Mouse (Mus musculus): ENCODE data around the gene St3gal4. TPM values are rescaled to one million over a fixed set of nuclear protein-coding genes. Genes with fewer than 3 reads are reported as not detected.

The St3gal4 gene
- total RNA-seq, 2 experiments from 2014 or later: 24.1 to 26.0 TPM

DNA sequence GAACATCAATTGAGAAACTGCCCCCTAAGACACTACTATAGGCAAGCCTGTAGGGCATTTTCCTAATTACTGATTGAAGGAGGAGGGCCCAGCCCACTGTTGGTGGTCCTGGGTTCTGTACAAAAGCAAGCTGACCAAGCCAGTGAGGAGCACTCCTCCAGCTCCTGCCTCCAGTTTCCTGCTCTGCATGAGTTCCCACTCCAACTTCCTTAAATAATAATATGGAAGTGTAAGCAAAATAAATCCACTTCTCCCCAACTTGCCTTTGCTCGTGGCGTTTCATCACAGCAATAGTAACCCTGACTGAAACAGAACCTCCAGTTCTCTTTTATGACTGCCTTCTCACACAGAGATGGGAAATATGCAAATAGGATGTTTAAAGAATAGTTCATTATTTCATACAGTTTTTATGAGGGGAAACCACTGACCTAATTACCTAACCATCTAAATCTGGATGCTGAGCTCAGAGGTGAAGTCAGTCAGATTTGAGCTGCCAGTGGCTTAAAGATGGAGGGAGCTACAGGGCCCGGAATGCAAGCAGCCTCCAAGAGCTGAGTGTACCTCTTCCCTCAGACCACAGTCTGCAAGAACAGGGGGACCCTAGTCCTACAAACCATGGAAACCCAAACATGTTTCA lies 69.1 kb downstream of the St3gal4 start:
- no peak for DNase-seq

DNA sequence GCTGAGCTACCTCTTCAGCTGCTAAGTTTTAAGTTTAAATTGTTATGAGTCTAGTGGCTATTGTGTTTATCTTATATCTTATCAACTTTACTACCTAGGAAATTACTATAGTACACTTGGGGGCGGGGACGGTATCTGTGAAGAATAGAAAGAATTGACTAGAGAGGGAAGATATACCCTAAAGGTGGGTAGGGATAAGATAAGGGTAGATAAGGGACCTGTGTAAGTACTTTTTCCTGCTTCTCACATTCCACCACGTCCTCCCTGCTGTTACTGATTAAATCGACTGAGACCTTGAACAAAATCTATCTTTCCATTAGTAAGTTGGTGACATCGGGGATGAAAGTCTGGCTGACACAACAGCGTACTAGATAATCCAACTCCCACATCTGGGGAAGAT lies 70.6 kb downstream of the St3gal4 start:
- no peak for DNase-seq

DNA sequence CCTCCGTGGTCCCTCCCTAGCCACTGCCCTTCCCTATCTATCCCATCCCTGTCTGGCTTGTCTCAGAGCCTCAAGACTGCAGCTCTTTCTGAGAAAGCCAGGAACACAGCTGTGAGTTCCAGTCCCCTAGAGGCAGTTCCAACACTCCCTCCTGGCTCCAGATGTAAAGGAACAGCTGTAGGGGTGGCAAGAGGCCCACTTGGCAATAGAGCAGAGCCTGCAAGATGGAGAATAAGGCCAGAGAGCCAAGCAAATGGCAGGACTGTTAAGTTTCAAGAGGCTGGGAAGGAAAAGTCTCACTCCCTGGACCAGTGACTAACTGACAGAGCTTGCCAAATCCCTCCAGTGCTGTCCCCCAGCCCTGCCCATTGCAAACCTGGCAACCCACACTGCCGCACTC lies 73.3 kb downstream of the St3gal4 start:
- peak; percentile 95 to 96 for DNase-seq

DNA sequence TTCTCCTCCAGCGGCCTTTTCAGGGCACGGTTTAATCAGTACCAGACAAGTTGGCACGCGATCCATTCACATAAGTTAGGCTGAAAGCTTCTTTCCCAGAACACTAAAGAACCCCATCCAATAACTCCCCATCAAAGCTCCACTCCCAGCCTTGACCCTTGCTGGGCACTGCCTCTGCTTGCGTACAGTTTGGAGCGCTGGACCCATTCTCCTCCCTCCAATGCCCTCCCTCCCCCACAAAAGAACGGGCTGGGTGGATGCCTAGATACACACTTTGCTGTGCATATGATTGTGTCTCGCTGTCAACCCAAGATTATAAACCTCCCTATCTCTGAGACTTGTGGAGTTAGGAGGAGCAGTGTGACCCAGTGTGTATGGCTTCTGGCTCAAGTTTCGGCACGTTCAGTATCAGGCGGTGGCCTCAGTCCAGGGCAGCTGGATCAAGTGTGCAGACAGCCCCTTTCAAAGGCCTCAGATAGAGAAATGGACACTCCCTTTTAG lies 74.0 kb downstream of the St3gal4 start:
- peak; percentile 78 to 81 for DNase-seq

DNA sequence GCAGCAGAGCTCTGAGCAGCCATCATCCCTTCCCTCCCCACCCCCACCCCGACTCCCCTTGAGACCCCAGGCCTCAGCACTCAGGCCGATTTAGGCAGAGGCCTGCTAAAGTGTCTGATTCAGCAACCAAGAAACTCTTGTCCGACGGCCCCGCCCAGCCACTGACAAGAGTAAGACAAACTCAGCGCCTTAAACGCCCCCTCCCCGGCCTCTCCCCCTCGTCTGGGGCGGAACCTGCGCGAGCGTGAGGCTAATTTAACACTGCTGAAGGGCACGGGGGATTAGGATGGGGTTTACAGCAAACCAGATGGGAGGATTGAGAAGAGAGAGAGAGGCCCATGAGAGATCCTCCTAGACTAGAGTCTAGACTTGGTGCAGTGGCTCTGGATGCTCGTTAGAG lies 74.6 kb downstream of the St3gal4 start:
- DNase-seq: no peak

DNA sequence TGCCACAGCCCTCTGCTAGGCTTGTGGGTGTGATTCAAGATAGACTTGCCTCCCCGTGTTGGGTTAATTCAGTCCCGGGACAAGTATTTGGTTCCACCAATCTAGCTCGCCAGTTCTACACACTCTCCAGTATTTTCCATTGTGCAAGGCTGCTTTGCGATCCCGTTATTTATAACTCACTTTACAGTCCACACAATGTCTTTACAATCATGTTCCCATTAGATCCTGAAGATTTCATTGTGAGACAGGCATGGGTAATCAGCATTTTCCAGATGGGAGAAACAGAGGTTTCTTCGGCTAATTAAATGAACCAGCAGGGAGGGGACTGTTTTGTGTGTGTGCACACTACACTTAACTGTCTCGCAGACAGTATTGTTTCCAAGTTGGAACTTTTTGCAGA lies 75.4 kb downstream of the St3gal4 start:
- DNase-seq: no peak

DNA sequence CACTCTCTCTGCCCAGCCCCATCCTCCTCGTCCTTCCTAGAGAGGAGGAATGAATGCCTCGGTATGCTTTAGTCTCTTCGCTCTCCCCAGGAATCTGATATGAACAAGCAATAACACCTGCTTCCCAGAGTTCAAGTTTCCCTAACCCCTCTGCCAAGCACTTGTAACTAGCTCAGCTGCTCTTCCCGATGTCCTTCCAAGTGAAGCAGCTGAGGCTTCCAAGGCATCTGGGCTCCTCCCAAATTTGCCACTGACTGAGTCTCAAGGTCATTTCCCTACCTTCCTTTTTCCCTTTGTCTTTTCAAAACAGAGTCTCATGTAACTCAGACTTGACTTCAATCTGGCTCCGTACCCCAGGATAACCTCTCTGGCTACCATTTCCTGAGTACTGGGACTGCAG lies 77.6 kb downstream of the St3gal4 start:
- peak in 1 of 2 experiments; percentile 49 for DNase-seq

DNA sequence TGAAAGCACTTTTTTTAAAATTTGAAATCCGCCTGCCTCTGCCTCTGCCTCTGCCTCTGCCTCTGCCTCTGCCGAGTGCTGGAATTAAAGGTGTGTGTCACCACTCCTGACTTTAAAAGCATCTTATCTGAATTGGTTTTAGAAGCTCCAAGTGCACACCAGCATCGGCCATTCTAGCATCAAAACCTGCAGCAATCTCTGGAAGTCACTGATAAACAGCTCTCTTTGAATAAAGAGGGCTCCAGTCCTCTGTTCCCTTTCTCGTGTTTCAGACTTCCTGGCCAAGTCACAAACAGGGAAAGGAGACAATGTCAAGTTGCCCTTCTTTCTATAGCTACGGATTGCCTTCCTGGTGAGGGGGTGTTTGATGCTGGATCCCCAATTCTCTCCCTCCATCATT lies 79.2 kb downstream of the St3gal4 start:
- DNase-seq: no peak

DNA sequence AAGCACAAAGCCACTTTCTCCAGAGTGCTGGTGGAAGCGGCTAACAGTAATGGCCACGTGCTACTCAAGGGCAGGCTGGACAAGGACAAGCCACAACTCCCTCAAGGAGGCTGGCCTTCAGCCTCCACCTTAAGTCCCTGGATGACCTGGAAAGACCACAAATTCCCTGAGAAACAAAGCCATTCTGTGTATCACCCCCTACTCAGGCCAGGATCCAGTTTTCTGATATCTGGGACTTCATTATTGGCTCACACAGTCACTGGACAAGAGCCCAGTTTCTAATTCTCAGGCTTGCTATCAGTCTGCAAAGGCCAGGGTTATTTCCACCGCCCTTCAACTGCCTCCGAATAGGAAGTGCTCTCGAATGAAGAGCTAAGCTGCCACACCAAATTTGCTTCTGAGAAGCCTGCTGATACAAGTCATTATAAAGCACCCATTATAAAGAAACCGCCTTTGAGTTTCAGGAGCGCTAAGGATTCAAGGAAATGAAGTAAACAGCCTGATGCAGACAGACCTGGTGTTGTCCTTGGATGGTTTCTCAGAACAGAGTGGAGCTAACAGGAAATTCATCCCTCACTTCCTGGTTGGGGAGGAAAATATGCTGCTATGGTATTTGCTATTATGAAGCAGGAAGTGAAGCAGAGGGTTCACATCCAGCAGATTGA lies 80.0 kb downstream of the St3gal4 start:
- peak; percentile 86 to 90 for DNase-seq

DNA sequence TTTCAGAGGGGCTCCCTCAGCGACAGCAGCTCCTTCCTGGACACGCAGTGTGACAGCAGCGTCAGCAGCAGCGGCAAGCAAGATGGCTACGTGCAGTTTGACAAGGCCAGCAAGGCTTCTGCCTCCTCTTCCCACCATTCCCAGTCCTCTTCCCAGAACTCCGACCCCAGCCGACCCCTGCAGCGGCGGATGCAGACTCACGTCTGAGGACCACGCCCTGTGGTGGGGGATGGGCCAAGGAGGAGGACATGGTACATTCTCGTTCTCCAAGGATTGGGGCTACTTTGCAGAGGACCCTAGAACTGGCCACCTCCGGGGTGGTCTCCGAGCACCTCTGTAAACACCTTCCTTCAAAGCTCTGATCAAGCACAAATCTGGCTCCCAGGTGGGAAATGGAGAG lies 84.0 kb downstream of the St3gal4 start:
- DNase-seq: peak in 1 of 2 experiments; percentile 3

DNA sequence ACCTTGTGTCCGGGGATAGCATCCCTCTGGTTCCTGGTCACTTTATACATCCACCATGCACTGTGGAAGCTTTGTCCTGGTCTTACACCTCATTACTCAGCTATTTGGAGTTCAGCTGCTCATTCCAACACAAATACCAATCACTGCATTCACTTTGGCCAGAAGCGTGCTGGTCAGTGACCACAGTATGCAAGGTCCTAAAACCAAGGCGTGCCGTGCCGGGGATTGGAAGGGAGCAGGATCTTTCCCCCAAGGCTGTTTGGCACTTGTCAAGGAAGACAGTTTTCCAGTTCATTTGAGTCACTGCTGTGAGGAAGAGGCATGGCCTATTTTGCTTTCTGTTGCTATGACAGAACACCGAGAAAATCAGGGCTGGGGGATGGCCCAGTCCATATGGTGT lies 86.6 kb downstream of the St3gal4 start:
- DNase-seq: no peak

DNA sequence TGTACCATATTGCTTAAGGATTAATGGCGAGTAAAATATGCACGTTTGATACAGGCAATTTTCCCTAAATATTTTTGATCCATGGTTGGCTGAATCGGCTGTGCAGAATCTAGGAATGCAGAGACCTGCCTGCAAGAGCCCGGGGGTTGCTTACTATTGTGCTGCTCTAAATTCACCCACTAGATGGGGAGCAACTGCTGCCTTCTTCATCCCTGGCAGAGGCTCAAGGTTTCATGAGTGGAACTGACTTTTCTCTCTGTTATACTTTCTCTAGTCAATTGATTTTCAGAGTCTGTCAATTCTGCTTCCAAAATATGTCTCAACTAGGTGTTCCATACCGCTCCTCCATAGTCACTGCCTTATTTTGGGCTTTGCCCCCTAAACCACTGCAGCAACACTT lies 88.2 kb downstream of the St3gal4 start:
- DNase-seq: peak; percentile 58 to 67

DNA sequence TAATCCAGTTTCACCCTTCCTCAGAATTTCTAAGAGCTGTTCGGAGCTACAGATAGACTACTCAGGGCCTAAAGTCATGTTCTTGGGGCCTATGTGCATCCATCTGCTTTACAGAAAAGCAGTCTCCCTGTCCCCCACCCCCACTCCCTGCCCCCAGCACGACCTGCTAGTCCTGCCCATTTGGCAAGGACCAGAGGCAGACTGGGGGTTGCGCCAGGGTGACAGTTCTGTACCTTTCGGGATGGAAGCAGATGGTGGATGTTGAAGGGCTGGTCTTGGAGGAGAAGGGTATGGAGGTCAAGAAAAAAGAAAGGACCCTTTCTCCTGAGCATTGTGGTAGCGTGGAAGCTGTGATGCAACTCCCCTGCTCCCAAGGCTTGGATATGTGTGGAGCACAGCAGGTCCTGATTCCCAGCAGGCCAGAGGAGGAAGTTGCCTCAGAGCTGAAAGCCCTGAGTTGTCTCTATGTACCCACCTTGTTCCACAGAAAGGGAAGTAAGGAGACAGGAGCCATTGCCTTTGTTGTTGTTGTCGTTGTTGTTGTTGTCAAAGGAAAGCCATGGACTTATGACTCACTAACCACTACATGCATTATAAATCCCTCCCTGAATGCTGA lies 91.6 kb downstream of the St3gal4 start:
- no peak for DNase-seq

DNA sequence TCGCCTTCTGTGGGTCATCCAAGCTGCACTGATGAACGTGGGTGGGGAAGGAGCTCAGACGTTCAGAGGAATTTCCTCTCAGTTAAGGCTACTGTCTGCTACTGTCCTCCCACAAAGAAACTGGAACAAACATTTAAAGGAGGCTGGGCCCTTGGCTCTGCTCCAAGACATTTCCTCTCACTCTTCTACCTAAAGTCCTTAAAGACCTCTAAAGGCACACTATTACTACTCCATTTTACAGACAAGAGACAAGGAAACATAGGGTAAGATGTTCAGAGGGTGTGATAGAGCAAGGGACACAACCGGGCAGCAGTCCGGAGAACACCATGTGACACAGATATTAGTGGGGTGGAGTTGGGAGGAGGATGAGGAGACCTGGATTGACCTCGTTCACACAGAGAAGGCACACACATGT lies 92.2 kb downstream of the St3gal4 start:
- DNase-seq: peak; percentile 50 to 56

DNA sequence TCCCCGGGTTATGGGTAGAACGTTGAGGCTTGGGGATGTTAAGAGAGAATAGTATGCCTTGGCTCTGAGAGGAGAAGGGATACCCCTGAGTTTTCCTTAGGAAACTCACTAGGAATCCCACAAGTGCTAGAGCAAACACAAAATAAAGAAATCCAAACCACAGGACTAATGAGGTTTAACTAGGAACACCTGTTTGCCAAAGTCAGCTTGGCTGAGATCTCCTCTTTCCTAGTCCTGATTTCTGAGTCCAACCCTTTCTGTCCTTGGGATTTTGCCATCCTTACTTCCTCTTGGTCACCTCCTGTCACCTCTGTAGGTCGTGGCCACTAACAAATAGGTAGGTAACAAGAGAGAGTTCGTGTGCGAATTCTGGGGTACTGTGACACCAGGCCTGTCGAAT lies 92.8 kb downstream of the St3gal4 start:
- DNase-seq: no peak

DNA sequence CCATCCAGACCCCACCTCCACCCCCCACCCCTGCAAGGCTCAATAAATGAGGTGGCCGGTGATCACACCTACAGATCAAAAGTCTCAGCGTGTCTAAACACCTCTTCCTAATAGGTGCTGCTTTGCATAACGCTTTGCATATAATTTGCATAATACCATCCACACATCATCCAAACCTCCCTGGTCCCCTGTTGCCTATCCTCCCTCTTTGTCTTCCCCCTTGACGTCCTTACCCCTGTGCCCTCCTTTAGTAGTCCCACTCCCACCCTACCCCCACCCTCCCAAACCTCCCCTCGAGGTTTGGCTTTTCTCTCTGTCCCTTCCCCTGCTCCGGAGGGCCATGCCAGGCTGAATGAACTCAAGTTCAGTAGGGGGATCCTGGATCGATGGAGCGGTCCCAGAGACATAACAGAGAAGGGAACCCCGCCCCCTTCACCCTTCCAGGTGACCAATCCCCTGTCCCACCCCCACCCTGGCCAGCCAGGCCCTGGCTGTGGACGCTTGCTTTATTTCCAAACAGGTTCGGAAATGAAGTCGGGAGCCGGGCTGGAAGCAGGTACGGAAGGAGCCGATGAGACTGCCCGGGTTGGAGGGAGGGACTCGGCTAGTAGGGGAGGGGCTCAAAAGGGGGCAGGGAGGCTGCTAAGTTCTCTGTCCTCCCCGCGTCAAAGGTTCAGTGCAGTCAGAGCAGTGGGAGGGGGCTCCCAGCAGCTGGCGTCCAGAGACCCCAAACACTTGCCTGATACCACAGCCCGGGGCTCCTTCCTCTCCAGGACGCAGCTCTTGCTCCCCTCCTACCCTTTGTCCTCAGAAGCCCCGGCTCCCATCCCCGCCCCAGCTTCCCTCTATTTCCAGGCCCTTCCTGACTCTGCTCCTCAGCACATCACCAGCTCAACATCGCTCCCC lies 94.2 kb downstream of the St3gal4 start:
- DNase-seq: no peak

DNA sequence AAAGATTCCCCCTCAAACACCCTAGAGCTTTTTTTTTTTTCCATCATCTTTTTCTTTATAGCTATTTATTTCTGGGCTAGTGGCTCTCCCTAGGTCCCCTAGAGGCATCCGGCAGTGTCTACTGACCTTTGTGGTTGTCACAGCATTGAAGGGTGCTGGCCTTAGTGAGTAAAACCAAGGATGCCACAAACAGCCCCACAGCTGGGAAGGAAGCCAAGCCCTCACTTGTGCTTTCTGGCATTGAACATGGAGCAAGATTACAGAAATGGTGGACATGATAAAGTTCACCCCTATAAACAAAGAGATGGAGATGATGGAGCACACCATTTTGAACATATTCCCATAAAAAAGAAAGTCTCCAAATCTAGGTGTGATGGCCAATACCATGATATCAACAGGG lies 97.3 kb downstream of the St3gal4 start:
- no peak for DNase-seq

DNA sequence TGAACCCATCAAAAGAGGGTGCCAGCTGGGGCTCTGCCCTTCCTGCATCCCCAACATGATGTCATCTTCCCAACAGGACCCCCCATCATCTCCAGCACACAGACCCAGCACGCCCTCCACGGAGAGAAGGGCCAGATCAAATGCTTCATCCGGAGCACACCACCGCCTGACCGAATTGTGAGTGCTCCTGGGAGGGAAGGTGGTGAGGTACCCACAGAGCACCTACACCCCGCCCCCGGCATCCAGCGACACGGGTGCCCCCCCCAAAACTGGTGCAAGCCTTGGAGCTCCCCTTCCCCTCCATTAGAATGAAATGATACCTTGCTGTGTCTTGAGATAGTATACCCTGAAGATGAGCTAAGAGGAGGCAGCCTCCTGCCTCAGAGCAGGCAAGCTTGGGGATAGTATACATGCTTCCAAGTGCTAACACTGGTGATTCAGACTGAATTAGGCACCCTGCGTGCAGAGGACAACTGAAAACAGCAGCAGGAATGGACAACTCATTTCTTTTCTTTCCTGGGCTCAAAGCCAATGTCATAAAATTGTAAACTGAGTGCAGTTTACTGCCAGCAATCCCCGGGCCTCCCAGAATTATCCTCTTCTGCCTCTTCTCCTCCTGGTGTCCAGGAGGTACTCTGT lies 98.9 kb downstream of the St3gal4 start:
- no peak for DNase-seq

DNA sequence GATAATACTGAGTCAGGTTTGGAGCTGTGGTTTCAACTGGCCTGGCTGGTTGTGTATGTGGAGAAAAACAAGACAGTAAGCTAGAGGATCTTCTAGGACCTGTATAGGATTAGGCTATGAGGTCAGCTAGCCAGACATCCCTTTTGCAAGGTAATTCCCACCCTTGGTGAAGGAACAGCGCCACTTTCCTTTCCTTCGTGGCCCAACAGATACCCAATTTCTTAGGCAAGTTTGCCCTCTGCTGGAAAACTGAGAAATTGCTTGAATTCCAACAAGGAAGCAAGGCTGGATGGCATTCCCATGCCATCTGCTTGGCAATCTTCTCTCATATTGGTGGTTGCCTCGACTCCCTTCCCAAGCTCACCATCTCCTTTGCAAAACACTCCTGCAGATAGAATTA lies 99.7 kb downstream of the St3gal4 start:
- peak; percentile 61 to 84 for DNase-seq

DNA sequence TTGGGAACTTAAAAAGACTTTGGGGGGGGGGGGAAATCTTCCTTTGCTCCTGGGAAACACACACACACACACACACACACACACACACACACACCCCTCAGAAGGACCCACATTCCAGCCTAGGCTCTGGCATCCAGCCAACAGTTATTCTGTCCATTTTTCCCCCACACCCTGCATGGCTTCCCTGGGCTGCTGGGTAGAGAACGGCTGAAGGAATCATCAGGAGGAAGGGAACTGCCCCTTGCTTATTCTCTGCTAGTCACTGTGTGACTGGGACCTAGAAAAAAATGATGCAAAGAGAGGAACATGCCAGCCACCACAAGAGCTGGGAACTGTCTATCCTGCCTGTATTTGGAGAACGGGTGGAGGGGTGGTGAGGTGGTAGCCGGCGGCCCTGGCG lies 101.0 kb downstream of the St3gal4 start:
- DNase-seq: no peak

DNA sequence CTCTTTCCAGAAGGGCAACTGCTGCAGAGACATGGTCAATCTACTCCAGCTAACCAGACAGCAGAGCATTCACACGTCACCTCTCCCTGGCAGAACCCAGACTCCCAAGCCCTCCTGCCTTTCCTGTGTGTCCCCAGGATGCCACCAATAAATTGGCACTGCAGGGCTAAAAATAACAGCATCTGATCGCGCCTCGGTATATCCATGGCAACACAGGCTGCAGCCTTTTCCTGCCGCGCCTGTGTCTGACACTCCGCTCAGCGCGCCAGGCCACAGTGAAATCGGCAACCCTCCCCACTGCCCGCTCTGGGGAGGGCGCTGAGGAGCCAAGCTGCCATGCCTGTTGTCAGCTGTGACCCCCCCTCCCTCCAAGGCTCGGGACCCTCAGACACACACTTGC lies 101.5 kb downstream of the St3gal4 start:
- no peak for DNase-seq

DNA sequence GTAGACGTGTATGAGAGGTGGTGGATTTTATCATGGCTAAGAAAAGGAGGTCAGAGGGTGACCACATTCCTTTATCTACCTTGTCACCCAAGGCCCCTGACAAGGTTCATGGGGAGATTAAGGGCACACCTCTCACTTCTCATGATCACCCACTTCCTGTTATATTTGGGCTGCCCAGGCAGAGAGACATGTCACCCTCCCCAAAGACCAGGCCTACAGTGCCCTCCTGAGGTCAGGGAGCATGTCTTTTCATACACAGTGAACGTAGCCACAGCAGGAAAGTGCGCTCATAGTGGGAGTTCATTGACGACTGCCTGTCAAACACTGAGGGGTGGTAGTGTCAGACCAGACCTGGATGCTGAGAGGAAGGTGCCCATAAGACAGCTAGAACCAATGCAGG lies 102.3 kb downstream of the St3gal4 start:
- DNase-seq: peak in 1 of 2 experiments; percentile 54
